Mouse (Mus musculus) gastrocnemius, adult 18-20 months (tissue): Measurements from ENCODE around the gene Gzmm. TPM values are rescaled to one million over a fixed set of nuclear protein-coding genes. Genes with fewer than 3 reads are reported as not detected.

ENCODE experiments used
- DNase-seq: peaks from one replicate; pipeline ENCODE4 v3.0.0; 2021; ENCODE audit warnings: low spot score
- total RNA-seq, 2 experiments: library from RNA; stranded (reverse); gene quantifications; 2 replicates each; pipeline ENCODE4 v1.2.3; 2021

Gzmm gene
- total RNA-seq, 2 experiments from 2014 or later, result 8.3 to 10.1 TPM

- no peak for DNase-seq
Observed at GRCm38 (mm10) chr10:79723692-79724091, 34.9 kb downstream of the Gzmm start.

- DNase-seq, result peak; percentile 68
Observed at GRCm38 (mm10) chr10:79726090-79726489, 37.3 kb downstream of the Gzmm start.

- DNase-seq, result peak; percentile 19
Observed at GRCm38 (mm10) chr10:79728323-79729249, 39.8 kb downstream of the Gzmm start.

GRCm38 (mm10) chr10:79729357-79729965, 40.6 kb downstream of the Gzmm start:
- DNase-seq, result peak; percentile 42

GRCm38 (mm10) chr10:79732500-79732899, 43.7 kb downstream of the Gzmm start:
- DNase-seq, result no peak

GRCm38 (mm10) chr10:79733847-79734246, 45.0 kb downstream of the Gzmm start:
- DNase-seq, result no peak

- no peak for DNase-seq
Observed at GRCm38 (mm10) chr10:79735361-79735760, 46.5 kb downstream of the Gzmm start.

GRCm38 (mm10) chr10:79736706-79737105, 47.9 kb downstream of the Gzmm start:
- DNase-seq, result no peak

- DNase-seq, result no peak
Observed at GRCm38 (mm10) chr10:79738259-79738658, 49.4 kb downstream of the Gzmm start.

- no peak for DNase-seq
Observed at GRCm38 (mm10) chr10:79739234-79739633, 50.4 kb downstream of the Gzmm start.

- no peak for DNase-seq
Observed at GRCm38 (mm10) chr10:79740863-79741262, 52.0 kb downstream of the Gzmm start.

- DNase-seq, result no peak
Observed at GRCm38 (mm10) chr10:79743161-79743560, 54.3 kb downstream of the Gzmm start.

- DNase-seq, result no peak
Observed at GRCm38 (mm10) chr10:79743650-79744365, 55.0 kb downstream of the Gzmm start.

Other genes starting within 250 kb of the Gzmm start
- gene Vmn2r83, start 220.3 kb upstream of the Gzmm start, total RNA-seq, result not detected
- gene Plpp2, start 155.2 kb upstream of the Gzmm start, total RNA-seq, result 1 to 10 TPM in 1 of 2 experiments, under 1 TPM in 1; 0.80 to 1.3 TPM
- gene Mier2, start 133.8 kb upstream of the Gzmm start, total RNA-seq, result 10 to 100 TPM; 15.5 to 21.4 TPM
- gene Theg, start 101.7 kb upstream of the Gzmm start, total RNA-seq, result not detected
- gene C2cd4c, start 75.0 kb upstream of the Gzmm start, total RNA-seq, result under 1 TPM; 0.41 to 0.55 TPM
- 10 to 100 TPM in 1 of 2 experiments, 1 to 10 TPM in 1; 7.5 to 10.0 TPM for gene Shc2, start 51.1 kb upstream of the Gzmm start, total RNA-seq
- 100 to 1,000 TPM in 1 of 2 experiments, 10 to 100 TPM in 1; 42.1 to 178 TPM for gene Odf3l2, start 43.3 kb upstream of the Gzmm start, total RNA-seq
- not detected for gene Madcam1, start 24.5 kb upstream of the Gzmm start, total RNA-seq
- 10 to 100 TPM; 19.1 to 19.7 TPM for gene Tpgs1, start 19.7 kb upstream of the Gzmm start, total RNA-seq
- 100 to 1,000 TPM; 388 to 419 TPM for gene Cdc34, start 6.8 kb upstream of the Gzmm start, total RNA-seq
- gene Bsg, start 15.5 kb downstream of the Gzmm start, total RNA-seq, result 100 to 1,000 TPM; 540 to 773 TPM
- gene Hcn2, start 27.6 kb downstream of the Gzmm start, total RNA-seq, result under 1 TPM; 0.47 to 0.66 TPM
- gene Polrmt, start 57.6 kb downstream of the Gzmm start, total RNA-seq, result 10 to 100 TPM; 31.9 to 36.7 TPM
- not detected for gene Fgf22, start 66.1 kb downstream of the Gzmm start, total RNA-seq
- 10 to 100 TPM; 49.5 to 54.5 TPM for gene Rnf126, start 77.9 kb downstream of the Gzmm start, total RNA-seq
- 1 to 10 TPM; 1.2 to 1.9 TPM for gene Fstl3, start 88.3 kb downstream of the Gzmm start, total RNA-seq
- gene Prss57, start 101.9 kb downstream of the Gzmm start, total RNA-seq, result not detected
- 10 to 100 TPM; 11.1 to 22.9 TPM for gene Palm, start 104.6 kb downstream of the Gzmm start, total RNA-seq
- under 1 TPM in 1 of 2 experiments, not detected in 1; 0.40 TPM for gene Misp, start 132.0 kb downstream of the Gzmm start, total RNA-seq
- 10 to 100 TPM; 12.7 to 22.7 TPM for gene Ptbp1, start 165.4 kb downstream of the Gzmm start, total RNA-seq
- gene Prtn3, start 185.5 kb downstream of the Gzmm start, total RNA-seq, result not detected
- under 1 TPM; 0.11 to 0.17 TPM for gene Plppr3, start 185.6 kb downstream of the Gzmm start, total RNA-seq
- not detected for gene Elane, start 197.2 kb downstream of the Gzmm start, total RNA-seq
- gene Cfd, start 201.8 kb downstream of the Gzmm start, total RNA-seq, result 100 to 1,000 TPM in 1 of 2 experiments, 10 to 100 TPM in 1; 46.0 to 111 TPM
- 10 to 100 TPM; 31.2 to 32.8 TPM for gene Med16, start 219.9 kb downstream of the Gzmm start, total RNA-seq
- not detected for gene Gm26602, start 221.8 kb downstream of the Gzmm start, total RNA-seq
- under 1 TPM; 0.21 TPM for gene Kiss1r, start 228.0 kb downstream of the Gzmm start, total RNA-seq
- gene R3hdm4, start 232.2 kb downstream of the Gzmm start, total RNA-seq, result 100 to 1,000 TPM; 114 to 115 TPM
- gene Arid3a, start 238.0 kb downstream of the Gzmm start, total RNA-seq, result 1 to 10 TPM; 1.5 to 1.7 TPM